Mouse (Mus musculus) heart, postnatal 0 days (tissue): ENCODE measurements around the gene Msh2.
"Not testable (repeated sequence)": the region's sequence is repeated elsewhere in the genome, so short reads cannot be mapped to it uniquely, and the experiment has no call there.

ENCODE experiments used
- CTCF ChIP-seq: IDR thresholded peaks from 2 replicates; pipeline ENCODE4 v1.5.1; 2016; ENCODE audit warnings: antibody characterized with exemption, control low read depth, low read depth
- EP300 ChIP-seq: IDR thresholded peaks from 2 replicates; pipeline ENCODE4 v1.6.1; 2016; ENCODE audit warnings: antibody characterized with exemption, low read depth

- TF ChIP-seq CTCF, EP300: not testable (repeated sequence)
Observed at GRCm38 (mm10) chr17:87655616-87656015, 16.5 kb upstream of the Msh2 start.
